Mouse (Mus musculus) midbrain, embryonic 13.5 days (tissue): ENCODE results near the gene Sirt4. TPM values are rescaled to one million over a fixed set of nuclear protein-coding genes. Genes with fewer than 3 reads are reported as not detected.
"Not testable (repeated sequence)": the region's sequence is repeated elsewhere in the genome, so short reads cannot be mapped to it uniquely, and the experiment has no call there.

Experiments
- ATAC-seq: fragments of 200-750 bp; cut with Nextera tagmentation; 2 replicates; pipeline ENCODE4 v1.8.0; 2017; ENCODE audit warnings: mild to moderate bottlenecking, moderate TSS enrichment, moderate library complexity
- H3K27ac ChIP-seq: fragments of 300-500 bp; sonication (generic); 2 replicates; pipeline ENCODE4 v1.5.1; 2015; ENCODE audit warnings: inconsistent platforms, mild to moderate bottlenecking, moderate library complexity
- H3K27me3 ChIP-seq: fragments of 300-500 bp; sonication (generic); 2 replicates; pipeline ENCODE4 v1.6.1; 2015; ENCODE audit warnings: mild to moderate bottlenecking, inconsistent platforms
- H3K36me3 ChIP-seq: fragments of 300-500 bp; sonication (generic); 2 replicates; pipeline ENCODE4 v1.6.1; 2015; ENCODE audit warnings: mild to moderate bottlenecking, inconsistent platforms
- H3K4me1 ChIP-seq: fragments of 300-500 bp; sonication (generic); replicated peaks from 2 replicates; pipeline ENCODE4 v1.6.1; 2015; ENCODE audit warnings: inconsistent platforms
- H3K4me2 ChIP-seq: fragments of 300-500 bp; sonication (generic); replicated peaks from 2 replicates; pipeline ENCODE4 v1.6.1; 2015; ENCODE audit warnings: moderate library complexity, mild to moderate bottlenecking, inconsistent platforms
- H3K4me3 ChIP-seq: fragments of 300-500 bp; sonication (generic); replicated peaks from 2 replicates; pipeline ENCODE4 v1.5.1; 2015; ENCODE audit warnings: mild to moderate bottlenecking, inconsistent platforms
- H3K9ac ChIP-seq: fragments of 300-500 bp; sonication (generic); replicated peaks from 2 replicates; pipeline ENCODE4 v1.6.1; 2015; ENCODE audit warnings: mild to moderate bottlenecking, inconsistent platforms
- H3K9me3 ChIP-seq: fragments of 300-500 bp; sonication (generic); 2 replicates; pipeline ENCODE4 v1.6.1; 2016; ENCODE audit warnings: mild to moderate bottlenecking, inconsistent platforms
- WGBS: fragments of 180-500 bp; shearing (Covaris S2); methylation state at CpG from one replicate; pipeline ENCODE4 v1.1.7; 2015; 5-methylcytosine and 5-hydroxymethylcytosine counted together
- polyA plus RNA-seq: library from polyadenylated mRNA; unstranded; fragments of >200 nt; fragmentation: Nextera tagmentation; extraction: Ambion mirVana; gene quantifications from 2 replicates; pipeline ENCODE4 v1.2.1, GENCODE M21; 2015

Gene Sirt4
- polyA plus RNA-seq, 1 experiment from 2014 or later = 28.7 TPM

GRCm38 (mm10) chr5:115450410-115451317, 33.9 kb downstream of the Sirt4 start:
- peak overlapping the region; percentile 32; the same call in 1 of the 2 replicates for H3K9ac ChIP-seq
- H3K36me3 ChIP-seq = peaks cover 92% of the 10 kb centered on the region
- peak overlapping the region; percentile 63 for H3K27ac ChIP-seq
- WGBS = 90% methylated on average over 27 of the region's 27 CpGs
- H3K4me3 ChIP-seq = no peak overlapping the region
- H3K27me3 ChIP-seq = no peaks in the 10 kb centered on the region
- H3K9me3 ChIP-seq = no peaks in the 10 kb centered on the region
- no peak for ATAC-seq
- peaks cover 13% of the 10 kb centered on the region; the same call in 1 of the 2 replicates for H3K4me1 ChIP-seq
- no peak overlapping the region for H3K4me2 ChIP-seq

- 92% methylated on average over 3 of the region's 3 CpGs for WGBS
- no peaks in the 10 kb centered on the region for H3K9me3 ChIP-seq
- no peak overlapping the region for H3K4me3 ChIP-seq
- no peak for ATAC-seq
- H3K27ac ChIP-seq = peak overlapping the region; percentile 63; the same call in 1 of the 2 replicates
- H3K9ac ChIP-seq = no peak overlapping the region
- no peaks in the 10 kb centered on the region for H3K27me3 ChIP-seq
- H3K4me2 ChIP-seq = no peak overlapping the region
- H3K4me1 ChIP-seq = peaks cover 13% of the 10 kb centered on the region; the same call in 1 of the 2 replicates
- H3K36me3 ChIP-seq = peaks cover 99% of the 10 kb centered on the region
Observed at GRCm38 (mm10) chr5:115449247-115449646, 35.3 kb downstream of the Sirt4 start.

- Histone ChIP-seq H3K9ac (no peak overlapping the region; the same call in 1 of the 2 replicates), H3K27ac (no peak overlapping the region), H3K4me1 (peaks cover 12% of the 10 kb centered on the region; the same call in 1 of the 2 replicates), H3K36me3 (peaks cover 100% of the 10 kb centered on the region), H3K4me2 (no peak overlapping the region), H3K27me3 (no peaks in the 10 kb centered on the region), H3K9me3 (no peaks in the 10 kb centered on the region), H3K4me3 (no peak overlapping the region)
- WGBS = 85% methylated on average over 17 of the region's 17 CpGs
- no peak for ATAC-seq
Observed at GRCm38 (mm10) chr5:115447108-115447507, 37.4 kb downstream of the Sirt4 start.

GRCm38 (mm10) chr5:115444130-115444529, 40.4 kb downstream of the Sirt4 start:
- H3K9me3 ChIP-seq = no peaks in the 10 kb centered on the region
- ATAC-seq = no peak
- H3K27ac ChIP-seq = peak overlapping the region; percentile 47; the same call in 1 of the 2 replicates
- peaks cover 30% of the 10 kb centered on the region for H3K4me1 ChIP-seq
- no peak overlapping the region for H3K4me2 ChIP-seq
- no peaks in the 10 kb centered on the region for H3K27me3 ChIP-seq
- no peak overlapping the region for H3K9ac ChIP-seq
- WGBS = 69% methylated on average over 11 of the region's 11 CpGs
- H3K36me3 ChIP-seq = peaks cover 96% of the 10 kb centered on the region
- no peak overlapping the region for H3K4me3 ChIP-seq

- Histone ChIP-seq H3K36me3 (peaks cover 93% of the 10 kb centered on the region), H3K4me1 (peaks cover 39% of the 10 kb centered on the region)
- not testable (repeated sequence) for H3K4me3 ChIP-seq, H3K27me3 ChIP-seq, H3K9ac ChIP-seq, ATAC-seq, H3K4me2 ChIP-seq, H3K9me3 ChIP-seq, H3K27ac ChIP-seq
- WGBS = 76% methylated on average over 5 of the region's 5 CpGs
Observed at GRCm38 (mm10) chr5:115442663-115443062, 41.9 kb downstream of the Sirt4 start.

GRCm38 (mm10) chr5:115441205-115441849, 43.2 kb downstream of the Sirt4 start:
- 0 out of 2 replicates have a peak overlapping the region, but pooled peaks have one; percentile 96 for H3K4me2 ChIP-seq
- WGBS = 31% methylated on average over 14 of the region's 14 CpGs
- H3K9me3 ChIP-seq = no peaks in the 10 kb centered on the region
- ATAC-seq = no peak
- no peak overlapping the region for H3K9ac ChIP-seq
- H3K36me3 ChIP-seq = peaks cover 79% of the 10 kb centered on the region
- 0 out of 2 replicates have a peak overlapping the region, but pooled peaks have one; percentile 6 for H3K4me3 ChIP-seq
- peaks cover 50% of the 10 kb centered on the region for H3K4me1 ChIP-seq
- H3K27me3 ChIP-seq = no peaks in the 10 kb centered on the region
- peak overlapping the region; percentile 100 for H3K27ac ChIP-seq

- H3K4me2 ChIP-seq = peak overlapping the region; percentile 96
- ATAC-seq = no peak
- WGBS = 14% methylated on average over 7 of the region's 7 CpGs
- no peaks in the 10 kb centered on the region for H3K9me3 ChIP-seq
- H3K9ac ChIP-seq = peak overlapping the region; percentile 100
- peak overlapping the region; percentile 99 for H3K4me3 ChIP-seq
- H3K27ac ChIP-seq = peak overlapping the region; percentile 100
- peaks cover 77% of the 10 kb centered on the region for H3K4me1 ChIP-seq
- peaks cover 53% of the 10 kb centered on the region for H3K36me3 ChIP-seq
- H3K27me3 ChIP-seq = no peaks in the 10 kb centered on the region
Observed at GRCm38 (mm10) chr5:115438667-115439066, 45.9 kb downstream of the Sirt4 start.

GRCm38 (mm10) chr5:115437945-115438315, 46.6 kb downstream of the Sirt4 start:
- Histone ChIP-seq H3K27ac (peak overlapping the region; percentile 100), H3K4me1 (peaks cover 81% of the 10 kb centered on the region), H3K27me3 (no peaks in the 10 kb centered on the region), H3K4me2 (peak overlapping the region; percentile 96), H3K9me3 (no peaks in the 10 kb centered on the region), H3K36me3 (peaks cover 49% of the 10 kb centered on the region), H3K4me3 (peak overlapping the region; percentile 99), H3K9ac (peak overlapping the region; percentile 100)
- ATAC-seq = no peak
- WGBS = 0% methylated on average over 2 of the region's 2 CpGs

- H3K4me3 ChIP-seq = peak overlapping the region; percentile 99
- peak; percentile 0; the same call in 1 of the 2 replicates for ATAC-seq
- no peaks in the 10 kb centered on the region for H3K27me3 ChIP-seq
- H3K27ac ChIP-seq = peak overlapping the region; percentile 100
- H3K4me1 ChIP-seq = peaks cover 87% of the 10 kb centered on the region
- H3K4me2 ChIP-seq = peak overlapping the region; percentile 96
- peak overlapping the region; percentile 100 for H3K9ac ChIP-seq
- H3K9me3 ChIP-seq = no peaks in the 10 kb centered on the region
- peaks cover 47% of the 10 kb centered on the region for H3K36me3 ChIP-seq
- 7% methylated on average over 7 of the region's 7 CpGs for WGBS
Observed at GRCm38 (mm10) chr5:115437242-115437944, 47.1 kb downstream of the Sirt4 start.

- Histone ChIP-seq H3K27ac (peak overlapping the region; percentile 100), H3K4me3 (peak overlapping the region; percentile 99), H3K36me3 (peaks cover 39% of the 10 kb centered on the region), H3K4me1 (peaks cover 95% of the 10 kb centered on the region), H3K9me3 (no peaks in the 10 kb centered on the region), H3K4me2 (peak overlapping the region; percentile 96), H3K9ac (peak overlapping the region; percentile 100), H3K27me3 (no peaks in the 10 kb centered on the region)
- 0% methylated on average over 43 of the region's 43 CpGs for WGBS
- peak; percentile 92 for ATAC-seq
Observed at GRCm38 (mm10) chr5:115436421-115437124, 48.0 kb downstream of the Sirt4 start.

GRCm38 (mm10) chr5:115435755-115436379, 48.7 kb downstream of the Sirt4 start:
- H3K4me1 ChIP-seq = peaks cover 94% of the 10 kb centered on the region
- H3K4me2 ChIP-seq = peak overlapping the region; percentile 96
- 4% methylated on average over 8 of the region's 8 CpGs for WGBS
- no peak; the same call in 1 of the 2 replicates for ATAC-seq
- H3K9ac ChIP-seq = peak overlapping the region; percentile 100
- peaks cover 33% of the 10 kb centered on the region for H3K36me3 ChIP-seq
- H3K9me3 ChIP-seq = no peaks in the 10 kb centered on the region
- peak overlapping the region; percentile 99 for H3K4me3 ChIP-seq
- peak overlapping the region; percentile 100 for H3K27ac ChIP-seq
- no peaks in the 10 kb centered on the region for H3K27me3 ChIP-seq
